Mouse (Mus musculus): ENCODE measurements at regions not wholly inside any gene's neighbourhood (a gene's known extent, or its start where the extent isn't known, plus 50 kb on each side); places are given as distances from the start of the nearest gene placed in this dataset.

- Histone ChIP-seq H3K27ac (no peak overlapping the region), H3K4me2 (no peak overlapping the region), H3K4me1 (peaks cover 14% of the 10 kb centered on the region), H3K4me3 (no peak overlapping the region), H3K9ac (no peak overlapping the region), H3K27me3 (replicated peaks) (peaks cover 4% of the 10 kb centered on the region; the same call in 1 of the 2 replicates), H3K36me3 (no peaks in the 10 kb centered on the region), H3K9me3 (replicated peaks) (no peaks in the 10 kb centered on the region)
- ATAC-seq = 0 out of 2 replicates have a peak, but pooled peaks have one; percentile 15
- WGBS (ENCODE audit: insufficient replicate concordance) = 71% methylated on average over 4 of the region's 4 CpGs
Measured at GRCm38 (mm10) chr3:107812341-107812740, 52.1 kb upstream of the Csf1 start.

- H3K4me2 ChIP-seq = no peak overlapping the region
- no peaks in the 10 kb centered on the region for H3K36me3 ChIP-seq
- WGBS (ENCODE audit: insufficient replicate concordance) = 61% methylated on average over 9 of the region's 9 CpGs
- ATAC-seq = no peak
- H3K4me3 ChIP-seq = no peak overlapping the region
- H3K27me3 ChIP-seq (replicated peaks) = 0 out of 2 replicates have a peak, but pooled peaks cover 4% of the 10 kb centered on the region
- no peak overlapping the region for H3K27ac ChIP-seq
- H3K4me1 ChIP-seq = peaks cover 14% of the 10 kb centered on the region
- H3K9me3 ChIP-seq (replicated peaks) = no peaks in the 10 kb centered on the region
- H3K9ac ChIP-seq = no peak overlapping the region
Measured at GRCm38 (mm10) chr3:107810452-107811050, 50.3 kb upstream of the Csf1 start.

Measured in liver, embryonic 12.5 days (tissue).